In the genomic region with DNA sequence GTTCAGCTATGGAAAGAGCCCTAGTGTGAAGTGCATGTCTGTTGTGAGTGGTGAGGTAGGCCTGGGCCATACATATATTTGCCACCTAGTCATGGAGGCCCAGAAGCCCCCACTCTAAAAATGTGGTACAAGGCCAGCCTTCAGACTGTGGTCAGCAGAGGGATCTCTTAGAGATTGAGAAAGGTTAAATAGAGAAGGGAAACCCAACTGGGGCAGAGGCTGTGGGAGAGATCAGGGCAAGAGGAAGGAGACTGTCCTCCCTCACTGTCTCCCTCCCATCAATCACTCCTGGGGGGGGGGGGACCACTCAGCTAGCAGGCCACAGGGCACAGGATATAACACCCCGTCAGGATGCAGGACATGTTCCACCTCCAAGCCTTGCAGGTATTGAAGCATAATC, we compare ENCODE assay signal across 19 mouse cellular contexts.
DNase-seq lines count a peak whose midpoint lies in the region; ATAC-seq and TF ChIP-seq lines count a peak whose summit lies in the region.
"Had no signal": no experiment of that assay in that cellular context is flagged by ENCODE, and none has a peak within 500 bp of the region (broad histone marks: within the 10 kb centered on the region; RNA-seq: fewer than 3 reads in every experiment).

No protein-coding gene starts in this region.

- no peak for TF ChIP-seq EP300 in stomach, postnatal 0 days (optimal IDR thresholded peaks at IDR 0.05)

- H3K4me1 ChIP-seq in kidney, embryonic 15.5 days = peaks cover 49% of the 10 kb centered on the region
- H3K4me1 ChIP-seq in stomach, embryonic 15.5 days = peaks cover 26% of the 10 kb centered on the region
- no peaks in the 10 kb centered on the region; the same call in 1 of the 2 replicates for H3K4me1 ChIP-seq in stomach, postnatal 0 days (replicated peaks; ENCODE audit: control insufficient read depth, insufficient read depth)
- peaks cover 21% of the 10 kb centered on the region for H3K4me1 ChIP-seq in liver, embryonic 15.5 days (replicated peaks)
- peaks cover 24% of the 10 kb centered on the region for H3K4me1 ChIP-seq in intestine, embryonic 15.5 days (replicated peaks)

- H3K27me3 ChIP-seq in kidney, embryonic 15.5 days = no peaks in the 10 kb centered on the region
- no peaks in the 10 kb centered on the region for H3K27me3 ChIP-seq in stomach, embryonic 15.5 days (replicated peaks)
- H3K27me3 ChIP-seq in stomach, postnatal 0 days (ENCODE audit: control insufficient read depth, insufficient read depth, low read length) = no peaks in the 10 kb centered on the region
- H3K27me3 ChIP-seq in liver, embryonic 15.5 days = peaks cover 31% of the 10 kb centered on the region
- H3K27me3 ChIP-seq in intestine, embryonic 15.5 days (replicated peaks) = no peaks in the 10 kb centered on the region
- H3K27me3 ChIP-seq: neural tube, embryonic 12.5 days had no signal

- TF ChIP-seq CTCF in stomach, postnatal 0 days (IDR thresholded peaks at IDR 0.05; ENCODE audit: low read depth) = no peak

- 46% methylated on average over 1 of the region's 1 CpGs for WGBS in kidney, embryonic 15.5 days
- 38% methylated on average over 1 of the region's 1 CpGs for WGBS in stomach, embryonic 15.5 days
- 88% methylated on average over 1 of the region's 1 CpGs for WGBS in stomach, postnatal 0 days
- WGBS in liver, embryonic 15.5 days (ENCODE audit: insufficient replicate concordance) = 36% methylated on average over 1 of the region's 1 CpGs
- WGBS in intestine, embryonic 15.5 days = 82% methylated on average over 1 of the region's 1 CpGs

- no peak for ATAC-seq in kidney, embryonic 15.5 days (replicated peaks; ENCODE audit: low FRiP score)
- ATAC-seq in stomach, embryonic 15.5 days (ENCODE audit: insufficient read depth, low FRiP score, low read depth) = no peak
- ATAC-seq in stomach, postnatal 0 days (ENCODE audit: low FRiP score, low TSS enrichment) = no peak
- ATAC-seq in liver, embryonic 15.5 days (ENCODE audit: insufficient read depth) = no peak; the same call in 1 of the 2 replicates
- no peak for ATAC-seq in intestine, embryonic 15.5 days
- ATAC-seq: CD4-positive, CD25-positive, alpha-beta regulatory T cell, adult 4 months; midbrain, embryonic 16.5 days had no signal

- H3K36me3 ChIP-seq in kidney, embryonic 15.5 days = no peaks in the 10 kb centered on the region
- H3K36me3 ChIP-seq in stomach, embryonic 15.5 days = no peaks in the 10 kb centered on the region
- H3K36me3 ChIP-seq in stomach, postnatal 0 days (ENCODE audit: control insufficient read depth, insufficient read depth, low read length) = no peaks in the 10 kb centered on the region
- no peaks in the 10 kb centered on the region for H3K36me3 ChIP-seq in liver, embryonic 15.5 days (replicated peaks)
- H3K36me3 ChIP-seq in intestine, embryonic 15.5 days = no peaks in the 10 kb centered on the region
- H3K36me3 ChIP-seq: neural tube, embryonic 12.5 days had no signal

- no peak for DNase-seq in kidney, postnatal 14 days
- DNase-seq in stomach, postnatal 0 days (ENCODE audit: low spot score) = no peak
- DNase-seq in retina, embryonic 14.5 days (ENCODE audit: low spot score) = no peak
- DNase-seq: adrenal gland, adult 8-10 months; cerebellum, adult 9-11 months; gastrocnemius, postnatal 25 days; kidney, adult 18-20 months; lung, postnatal 4 days; right cerebral cortex, postnatal 4 days; thymus, postnatal 25 days had no signal

- no peak overlapping the region for H3K9ac ChIP-seq in kidney, embryonic 15.5 days
- H3K9ac ChIP-seq in stomach, embryonic 15.5 days = no peak overlapping the region
- no peak overlapping the region for H3K9ac ChIP-seq in stomach, postnatal 0 days (ENCODE audit: low read length)
- H3K9ac ChIP-seq in liver, embryonic 15.5 days = no peak overlapping the region
- H3K9ac ChIP-seq in intestine, embryonic 15.5 days = no peak overlapping the region
- H3K9ac ChIP-seq: hindbrain, embryonic 14.5 days; liver, embryonic 14.5 days; neural tube, embryonic 12.5 days had no signal

- no peaks in the 10 kb centered on the region for H3K9me3 ChIP-seq in kidney, embryonic 15.5 days (replicated peaks)
- no peaks in the 10 kb centered on the region for H3K9me3 ChIP-seq in stomach, embryonic 15.5 days
- H3K9me3 ChIP-seq in stomach, postnatal 0 days (ENCODE audit: control insufficient read depth, low read length) = no peaks in the 10 kb centered on the region
- no peaks in the 10 kb centered on the region for H3K9me3 ChIP-seq in liver, embryonic 15.5 days (replicated peaks)
- no peaks in the 10 kb centered on the region for H3K9me3 ChIP-seq in intestine, embryonic 15.5 days
- H3K9me3 ChIP-seq: neural tube, embryonic 12.5 days had no signal

- H3K4me2 ChIP-seq in kidney, embryonic 15.5 days = no peak overlapping the region
- H3K4me2 ChIP-seq in stomach, embryonic 15.5 days = no peak overlapping the region
- H3K4me2 ChIP-seq in stomach, postnatal 0 days (replicated peaks; ENCODE audit: low read depth) = no peak overlapping the region
- no peak overlapping the region for H3K4me2 ChIP-seq in liver, embryonic 15.5 days
- H3K4me2 ChIP-seq in intestine, embryonic 15.5 days (replicated peaks) = no peak overlapping the region
- H3K4me2 ChIP-seq: hindbrain, embryonic 14.5 days; neural tube, embryonic 12.5 days had no signal

- H3K4me3 ChIP-seq in kidney, embryonic 15.5 days (replicated peaks) = no peak overlapping the region
- H3K4me3 ChIP-seq in stomach, embryonic 15.5 days (replicated peaks) = no peak overlapping the region
- no peak overlapping the region for H3K4me3 ChIP-seq in stomach, postnatal 0 days (ENCODE audit: low read depth, low read length)
- no peak overlapping the region for H3K4me3 ChIP-seq in liver, embryonic 15.5 days (replicated peaks)
- H3K4me3 ChIP-seq in intestine, embryonic 15.5 days (replicated peaks) = no peak overlapping the region
- H3K4me3 ChIP-seq: neural tube, embryonic 12.5 days had no signal

- H3K27ac ChIP-seq in kidney, embryonic 15.5 days = 0 out of 2 replicates have a peak overlapping the region, but pooled peaks have one; percentile 45
- peak overlapping the region; percentile 21; the same call in 1 of the 2 replicates for H3K27ac ChIP-seq in stomach, embryonic 15.5 days
- no peak overlapping the region for H3K27ac ChIP-seq in stomach, postnatal 0 days (replicated peaks)
- peak overlapping the region; percentile 59; the same call in 1 of the 2 replicates for H3K27ac ChIP-seq in liver, embryonic 15.5 days (replicated peaks)
- no peak overlapping the region for H3K27ac ChIP-seq in intestine, embryonic 15.5 days
- H3K27ac ChIP-seq: hindbrain, embryonic 14.5 days; liver, embryonic 14.5 days; neural tube, embryonic 12.5 days had no signal

Comparison
In these comparisons a context has a peak if more than half of its experiments do, and no peak if none do; other contexts are left out.
1. H3K27ac ChIP-seq: peak in kidney, embryonic 15.5 days (single experiment), stomach, embryonic 15.5 days (single experiment) and liver, embryonic 15.5 days (single experiment); none in stomach, postnatal 0 days (single experiment) and intestine, embryonic 15.5 days (single experiment).